Mouse (Mus musculus): ENCODE measurements at regions not wholly inside any gene's neighbourhood (a gene's known extent, or its start where the extent isn't known, plus 50 kb on each side); places are given as distances from the start of the nearest gene placed in this dataset.
"Not testable (repeated sequence)": the region's sequence is repeated elsewhere in the genome, so short reads cannot be mapped to it uniquely, and the experiment has no call there.

- POLR2A ChIA-PET, result not testable (repeated sequence)
Measured at GRCm38 (mm10) chr5:104576991-104577390, 68.8 kb downstream of the BC005561 start.

GRCm38 (mm10) chr5:104582368-104582767 lies 74.2 kb downstream of the BC005561 start:
- POLR2A ChIA-PET, CTCF ChIA-PET: not testable (repeated sequence)

More at GRCm38 (mm10) chr5:104576991-104577390, 68.8 kb downstream of the BC005561 start:
- CTCF ChIA-PET, result interaction anchor here in 1 of 4 experiments (0.7 kb wide), 2 partner anchors 111 to 131 kb away, joined by 3 to 4 read pairs; no protein-coding TSS in a partner anchor

GRCm38 (mm10) chr5:104609177-104609576 lies 101.0 kb downstream of the BC005561 start:
- ChIA-PET POLR2A (interaction anchor here in 3 of 4 experiments (0.8 to 1.0 kb wide), 3 partner anchors 161 to 806 kb away, joined by 3 to 6 read pairs (median 3); partner anchors contain the start of gene Lrrc8b (in 1 of the 3)), CTCF (no interaction called here)

Data from embryonic stem cell, embryonic (primary cell).